Mouse (Mus musculus) spleen, adult 18-20 months (tissue): ENCODE results near the gene Eppin.
"Not testable (repeated sequence)": the region's sequence is repeated elsewhere in the genome, so short reads cannot be mapped to it uniquely, and the experiment has no call there.

Experiments used
- DNase-seq, 2 experiments: peaks; one replicate each; pipeline ENCODE4 v3.0.0; 2022; ENCODE audit warnings: mixed read lengths in 2 of 2

The Eppin gene

DNA sequence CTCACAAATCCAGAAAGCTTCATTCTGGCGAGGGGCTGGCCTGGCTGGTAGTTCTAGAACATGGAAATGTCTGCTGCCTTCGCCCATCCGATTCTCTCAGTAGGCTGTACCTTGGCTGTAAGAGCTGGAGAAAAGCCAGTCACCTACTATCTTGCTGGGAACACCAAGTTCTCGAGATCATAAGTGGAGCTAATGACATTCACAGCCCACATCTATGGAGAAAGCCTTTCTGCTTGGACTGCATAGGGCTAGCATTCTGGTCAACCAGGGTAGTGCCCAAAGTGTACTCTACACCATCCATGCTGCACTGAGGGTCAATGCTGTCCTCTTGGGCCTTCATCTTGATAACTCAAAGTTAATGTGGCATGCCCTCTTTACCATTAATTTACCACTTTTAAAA is at the start of gene Eppin:
Gene Eppin (minus strand): TSS at position 101 of the 400 bp plus-strand sequence.
- no peak for DNase-seq

DNA sequence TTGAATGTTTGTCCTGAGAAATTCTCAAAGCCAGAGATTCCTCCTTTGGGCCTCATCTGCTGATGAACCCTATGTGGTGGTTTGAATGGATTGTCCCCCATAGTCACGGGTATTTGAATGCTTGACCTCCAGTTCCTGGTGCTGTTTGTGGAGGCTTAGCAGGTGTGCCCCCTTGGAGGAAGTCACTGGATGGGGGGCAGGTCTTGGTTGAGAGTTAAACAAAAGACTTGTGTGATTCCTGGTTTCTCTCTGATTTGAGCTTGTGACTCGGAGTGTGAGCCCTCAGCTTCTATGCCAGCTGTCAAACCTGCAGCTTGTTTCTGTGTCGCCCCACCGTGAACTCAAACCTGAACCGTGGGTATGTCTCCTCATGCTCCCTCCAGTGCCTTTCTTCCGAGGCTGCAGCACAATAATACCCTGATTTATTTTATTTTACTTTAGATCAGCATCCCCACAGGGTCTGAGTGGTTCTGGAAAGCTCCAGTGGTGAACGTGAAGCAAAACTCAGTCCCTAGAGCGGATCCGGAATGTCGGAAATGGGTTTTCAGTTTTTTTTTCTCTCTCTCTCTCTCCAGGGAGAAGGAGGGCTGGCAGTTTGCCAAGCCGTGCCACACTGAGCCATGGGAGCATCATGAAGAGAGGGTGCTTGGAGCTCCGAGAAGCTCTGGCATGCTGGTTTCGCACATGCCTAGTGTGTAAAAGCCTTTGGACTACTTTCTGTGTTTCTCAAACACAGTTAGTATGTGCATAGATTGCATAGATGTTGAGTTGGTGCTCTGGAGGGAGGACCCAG is 48.7 kb upstream of the Eppin start:
- DNase-seq, result no peak

DNA sequence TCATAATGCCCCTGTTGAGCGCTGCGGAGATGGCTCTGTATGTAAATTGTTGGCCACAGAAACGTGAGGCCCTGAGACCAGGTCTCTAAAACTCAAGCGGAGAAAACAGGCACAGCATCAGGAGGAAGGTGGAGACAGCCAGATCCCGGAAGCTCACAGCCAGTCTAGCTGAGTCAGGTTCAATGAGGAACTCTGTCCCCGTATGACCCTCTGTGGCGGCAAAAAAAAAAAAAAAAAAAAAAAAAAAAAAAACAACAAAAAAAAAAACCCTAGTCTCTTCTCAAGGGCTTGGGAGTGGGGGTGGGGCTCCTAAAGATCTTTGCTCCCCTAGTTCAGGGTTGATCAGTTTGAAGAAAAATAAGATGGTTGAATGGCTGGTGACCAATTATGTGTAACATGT is 47.7 kb upstream of the Eppin start:
- no peak for DNase-seq

DNA sequence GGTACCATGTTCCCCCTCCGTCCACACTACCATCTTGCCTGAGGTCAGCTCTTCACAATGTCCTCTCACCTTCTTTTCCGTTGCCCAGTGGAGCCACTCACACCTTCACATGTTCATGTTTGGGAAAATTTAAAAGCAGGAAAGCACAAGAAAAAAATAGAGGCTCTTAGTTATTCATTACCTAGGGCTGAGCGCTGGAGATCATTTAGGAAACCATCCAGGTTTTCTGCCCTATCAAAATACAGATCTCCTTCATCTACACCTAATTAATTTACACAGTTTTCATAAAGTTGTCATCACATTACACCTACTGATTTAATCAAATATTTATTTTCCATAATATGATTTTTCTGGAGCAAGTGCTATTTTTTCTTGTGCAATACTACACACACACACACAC is 45.3 kb upstream of the Eppin start, which contains the start of gene Wfdc16:
Gene Wfdc16 (minus strand): TSS at position 101 of the 400 bp plus-strand sequence.
- no peak for DNase-seq

- no peak for DNase-seq
Measured at GRCm38 (mm10) chr2:164635266-164635665, 41.9 kb upstream of the Eppin start.

DNA sequence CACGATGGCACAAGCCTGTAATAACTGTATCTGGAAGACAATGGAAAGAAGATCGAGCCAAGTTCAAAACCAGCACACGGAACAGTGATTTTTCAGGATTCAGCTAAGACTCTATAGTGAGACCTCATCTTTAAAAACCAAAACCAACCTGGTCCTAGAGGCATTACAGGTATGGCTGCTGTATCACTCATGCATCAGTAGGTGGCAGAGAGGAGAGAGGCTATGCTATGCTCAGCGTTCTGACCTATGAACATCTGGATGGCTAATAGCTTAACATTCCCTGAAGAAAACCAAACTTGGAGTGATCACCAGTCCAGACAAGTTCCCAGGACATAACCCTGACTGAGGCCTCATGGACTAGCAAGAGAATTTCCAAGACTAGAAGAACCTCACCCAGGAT is 28.4 kb upstream of the Eppin start:
- no peak for DNase-seq

- DNase-seq, result no peak
Measured at GRCm38 (mm10) chr2:164619050-164619449, 25.7 kb upstream of the Eppin start.

DNA sequence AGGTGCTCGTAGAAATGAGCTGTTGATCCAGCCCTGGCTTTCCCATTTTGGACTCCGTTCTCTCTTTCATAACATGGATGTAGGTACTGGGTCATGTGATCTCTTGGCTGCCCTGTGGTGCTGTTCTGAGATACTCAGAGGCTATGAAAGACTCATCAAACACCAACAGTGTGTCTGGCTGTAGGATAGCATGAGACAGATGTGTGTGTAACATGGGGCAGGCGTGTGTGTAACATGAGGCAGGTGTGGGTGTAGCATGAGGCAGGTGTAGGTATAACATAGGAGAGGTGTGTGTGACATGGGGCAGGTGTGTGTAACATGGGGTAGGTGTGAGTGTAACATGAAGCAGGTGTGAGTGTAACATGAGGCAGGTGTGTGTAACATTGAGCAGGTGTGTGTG is 22.0 kb upstream of the Eppin start:
- no peak for DNase-seq

- DNase-seq, result not testable (repeated sequence)
Measured at GRCm38 (mm10) chr2:164613471-164613870, 20.1 kb upstream of the Eppin start, which contains the start of the genes Wfdc6b and Wfdc8. Gene Wfdc6b (plus strand): TSS chr2:164613522. Gene Wfdc8 (minus strand): TSS chr2:164613626.

- no peak for DNase-seq
Measured at GRCm38 (mm10) chr2:164608781-164609180, 15.4 kb upstream of the Eppin start.

DNA sequence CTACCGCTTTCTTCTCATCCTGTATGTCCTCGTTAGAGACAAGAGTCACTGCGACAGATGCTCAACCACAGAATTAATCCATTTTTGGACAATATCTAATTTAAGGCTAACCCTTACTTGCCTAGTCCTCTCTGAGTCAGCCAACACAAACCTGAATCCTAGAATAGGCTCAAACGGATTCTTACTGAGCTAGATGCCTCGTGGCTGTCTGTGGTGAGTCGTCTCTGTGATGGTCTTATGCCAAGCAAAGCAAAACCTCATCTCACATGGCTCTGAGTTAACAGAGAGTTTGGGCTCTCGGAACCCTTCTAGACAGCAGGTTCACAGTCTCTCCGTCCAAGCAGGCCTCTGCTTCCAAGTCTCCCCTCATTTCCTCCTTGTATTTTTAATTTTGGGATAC is 11.0 kb upstream of the Eppin start:
- DNase-seq, result no peak

DNA sequence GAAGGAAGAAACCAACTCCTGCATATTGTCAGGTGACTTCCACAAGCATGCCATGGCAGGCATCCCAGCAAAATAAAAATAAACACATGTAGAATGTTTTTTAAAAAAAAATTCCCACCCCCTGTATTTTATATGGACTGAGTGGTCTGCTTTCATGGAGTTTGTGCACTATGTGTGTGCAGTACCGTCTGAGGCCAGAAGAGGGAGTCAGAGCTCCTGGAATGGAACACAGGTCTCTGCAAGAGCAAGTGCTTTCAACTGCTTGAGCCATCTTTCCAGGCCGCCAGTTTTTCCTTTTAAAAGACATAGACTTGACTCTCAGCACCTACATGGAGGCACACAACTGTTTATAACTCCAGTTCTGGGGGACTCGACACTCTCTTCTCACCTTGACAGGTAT is 10.1 kb upstream of the Eppin start:
- no peak for DNase-seq

GRCm38 (mm10) chr2:164600179-164600578 is 6.8 kb upstream of the Eppin start:
- no peak for DNase-seq

GRCm38 (mm10) chr2:164592014-164592413 is 1.4 kb downstream of the Eppin start:
- DNase-seq, result no peak

DNA sequence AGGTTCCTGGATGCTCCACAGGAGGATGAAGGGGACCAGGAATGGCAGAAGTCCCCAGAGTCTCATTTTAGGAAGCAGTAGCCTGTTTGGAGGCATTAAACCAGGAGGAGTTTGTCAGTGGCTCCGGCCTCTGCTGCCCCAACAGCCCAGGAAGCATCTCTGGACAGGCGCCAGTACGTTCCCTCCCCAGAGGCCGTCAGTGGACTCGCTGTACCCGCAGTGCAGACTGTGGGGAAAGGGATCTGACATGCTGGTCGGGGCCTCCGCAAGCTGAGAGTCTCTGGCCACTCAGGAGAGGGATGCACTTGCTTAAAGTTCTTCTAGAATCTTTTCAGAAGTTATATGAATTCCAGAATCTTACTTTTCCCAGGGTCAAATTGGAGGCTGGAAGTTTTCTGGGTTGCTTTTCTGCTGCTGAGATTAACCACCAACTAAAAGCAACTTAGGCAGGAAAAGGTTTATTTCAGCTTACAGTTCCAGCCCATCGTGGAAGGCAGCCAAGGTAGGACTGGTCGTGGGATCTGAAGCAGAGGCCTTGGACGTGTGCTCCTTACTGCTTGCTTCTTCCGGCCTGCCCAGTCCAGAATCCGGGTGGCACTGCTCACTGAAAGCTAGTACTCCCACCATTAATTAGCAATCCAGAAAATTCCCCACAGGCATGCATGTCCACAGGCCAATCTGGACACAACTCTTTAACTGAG is 8.2 kb downstream of the Eppin start, which contains the start of gene Wfdc6a:
Gene Wfdc6a (minus strand): TSS at position 423 of the 701 bp plus-strand sequence.
- not testable (repeated sequence) for DNase-seq

DNA sequence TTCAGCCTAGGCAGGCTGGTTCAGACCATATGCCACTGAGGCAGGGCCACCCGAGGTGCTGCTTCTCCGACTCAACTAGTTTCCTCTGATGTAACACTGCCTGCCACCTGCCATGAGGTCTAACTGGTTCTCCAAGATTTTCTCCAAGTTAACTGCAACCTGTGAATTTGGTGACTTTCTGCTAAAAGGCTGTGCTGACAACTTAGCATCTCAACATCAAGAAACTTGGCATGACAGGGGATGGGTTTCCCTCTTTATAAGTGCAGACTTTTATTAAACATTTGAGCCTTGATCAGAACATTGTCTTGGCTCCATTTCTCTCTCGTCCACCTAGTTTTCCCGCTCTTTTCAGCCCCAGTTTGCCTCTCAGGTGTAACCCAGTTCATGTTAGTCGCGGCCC is 20.0 kb downstream of the Eppin start, which contains the start of gene Spint3:
Gene Spint3 (minus strand): TSS at position 101 of the 400 bp plus-strand sequence.
- DNase-seq, result not testable (repeated sequence)

GRCm38 (mm10) chr2:164567460-164567859 is 25.9 kb downstream of the Eppin start:
- no peak for DNase-seq

DNA sequence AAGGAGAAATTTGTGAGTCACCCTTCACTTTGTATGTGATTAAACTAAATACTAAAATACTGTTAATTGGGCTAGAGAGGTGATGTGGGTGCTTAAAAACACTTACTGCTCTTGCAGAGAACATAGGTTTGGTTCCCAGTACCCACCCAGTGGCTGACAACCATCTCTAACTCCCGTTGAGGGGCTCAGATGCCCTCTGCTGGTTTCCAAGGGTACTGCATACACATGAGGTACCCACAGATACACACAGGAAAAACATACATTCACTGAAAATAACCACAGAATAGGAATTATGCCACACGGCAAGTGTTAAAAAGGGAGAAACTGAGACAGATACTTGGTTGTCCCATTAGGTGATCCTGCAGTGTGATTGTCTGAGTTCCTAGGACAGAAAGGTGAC is 26.4 kb downstream of the Eppin start:
- no peak for DNase-seq

- no peak for DNase-seq
Measured at GRCm38 (mm10) chr2:164564346-164564745, 29.0 kb downstream of the Eppin start.

DNA sequence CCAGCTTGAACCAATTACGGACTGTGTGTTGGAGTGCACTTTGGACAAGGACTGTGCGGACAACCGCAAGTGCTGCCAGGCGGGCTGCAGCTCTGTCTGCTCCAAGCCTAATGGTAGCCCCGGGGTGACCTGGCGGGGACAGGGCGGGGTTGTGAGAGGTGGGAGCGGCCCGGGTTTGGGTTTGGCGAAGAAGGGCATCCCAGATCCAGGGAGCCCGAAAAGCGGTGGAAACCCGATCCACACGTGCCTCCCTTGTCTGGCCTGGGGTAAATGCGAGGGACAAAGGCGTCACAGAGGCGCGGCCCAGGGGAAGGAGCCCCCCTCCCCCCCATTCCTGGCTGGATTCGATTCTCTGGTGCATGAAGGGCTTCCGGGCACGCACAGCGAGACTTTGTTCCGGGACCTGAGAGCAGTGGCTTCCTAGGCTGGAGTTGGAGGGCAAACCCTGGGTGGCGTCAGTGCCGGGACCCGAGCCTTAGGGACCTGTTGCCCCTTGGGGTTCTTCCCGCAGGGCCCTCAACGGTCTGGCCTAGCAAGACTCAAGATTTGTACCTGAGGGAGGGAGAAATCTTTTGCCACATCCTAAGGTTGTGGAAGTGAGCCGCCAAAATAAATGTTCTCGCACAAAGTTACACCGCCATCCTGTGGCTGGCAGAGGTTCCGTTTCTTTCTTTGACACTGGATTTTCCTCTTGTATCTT is 29.9 kb downstream of the Eppin start:
- no peak for DNase-seq

DNA sequence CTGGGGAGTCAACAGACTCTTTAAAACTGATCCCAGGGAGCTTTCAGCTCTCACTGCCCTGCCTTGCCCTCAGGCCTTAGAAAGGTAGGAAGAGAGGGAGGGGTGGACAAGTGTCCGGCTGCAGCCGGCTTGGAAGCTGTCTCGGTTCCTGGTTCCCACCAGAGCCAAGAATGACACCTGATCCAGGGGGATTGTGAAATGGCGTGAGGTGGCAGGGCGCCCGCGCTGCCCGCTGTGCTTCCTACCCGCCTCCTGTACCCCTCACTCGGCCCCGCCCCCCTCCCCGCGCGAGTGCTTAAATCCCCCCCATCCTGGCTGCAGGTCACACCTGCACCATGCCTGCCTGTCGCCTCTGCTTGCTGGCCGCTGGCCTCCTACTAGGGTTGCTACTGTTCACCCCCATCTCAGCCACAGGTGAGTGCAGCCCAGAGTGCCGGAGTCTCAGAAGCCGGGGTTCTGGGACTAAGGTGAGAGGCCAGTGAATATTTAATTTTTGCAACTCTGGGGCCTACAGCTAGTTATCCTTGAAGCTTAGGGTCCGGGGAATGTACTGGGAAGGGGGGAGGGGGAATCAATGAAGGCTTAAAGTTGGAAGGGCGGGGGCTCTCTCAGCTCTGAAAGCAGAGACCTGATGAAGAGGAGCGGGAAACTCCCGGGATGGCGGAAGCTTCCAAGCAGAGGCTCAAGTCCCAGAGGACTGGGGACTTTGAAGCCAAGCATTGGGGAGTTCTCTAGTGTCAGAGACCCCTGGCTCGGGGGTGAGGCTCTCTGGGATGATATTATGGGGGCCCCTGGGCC is 30.8 kb downstream of the Eppin start, which contains the start of gene Wfdc2:
Gene Wfdc2 (plus strand): TSS at position 23 of the 798 bp plus-strand sequence.
- no peak for DNase-seq

DNA sequence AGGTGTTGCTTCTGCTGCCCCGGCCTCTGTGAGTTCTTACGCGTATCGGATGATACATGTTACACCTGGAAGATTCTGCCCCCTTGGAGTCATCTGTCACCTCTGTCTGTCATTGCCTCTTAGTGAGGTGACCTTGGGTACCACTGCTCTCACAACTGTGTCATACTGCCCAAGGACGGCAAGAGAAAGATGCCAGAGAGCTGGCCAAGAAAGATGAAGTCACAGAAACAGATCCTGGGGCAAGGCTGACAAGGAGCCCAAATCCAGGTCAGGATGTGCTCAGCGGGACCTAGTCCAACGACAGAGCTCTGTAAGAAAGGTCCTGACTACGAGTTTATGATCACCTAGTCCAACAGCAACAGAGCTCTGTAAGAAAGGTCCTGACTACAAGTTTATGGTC is 33.3 kb downstream of the Eppin start:
- DNase-seq, result no peak
